Mouse (Mus musculus): ENCODE data around the gene Pilrb1. TPM values are rescaled to one million over a fixed set of nuclear protein-coding genes. Genes with fewer than 3 reads are reported as not detected.
"Not testable (repeated sequence)": the region's sequence is repeated elsewhere in the genome, so short reads cannot be mapped to it uniquely, and the experiment has no call there.

Pilrb1 gene
- polyA plus RNA-seq, 1 experiment from 2014 or later, result 4.3 TPM

DNA sequence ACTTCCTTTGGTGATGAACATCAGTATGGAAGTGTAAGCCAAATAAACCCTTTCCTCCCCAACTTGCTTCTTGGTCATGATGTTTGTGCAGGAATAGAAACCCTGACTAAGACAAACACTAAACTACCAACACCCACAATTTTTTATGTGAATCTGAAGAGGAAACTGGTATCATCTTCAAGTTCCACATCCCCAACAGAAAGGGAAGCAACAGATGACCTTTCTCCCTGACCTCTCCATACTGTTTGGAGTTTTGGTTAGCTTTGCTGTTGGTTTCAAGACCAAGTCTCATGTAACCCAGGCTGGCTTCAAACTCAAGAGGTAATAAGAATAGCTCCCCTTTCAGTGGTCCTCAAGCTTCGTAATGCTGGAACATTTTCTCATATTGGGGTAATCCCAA lies 7.6 kb downstream of the Pilrb1 start:
- not testable (repeated sequence) for H3K27ac ChIP-seq (ENCODE audit: low read depth, low read length); H3K27me3 ChIP-seq (replicated peaks; ENCODE audit: control insufficient read depth, insufficient read depth, low read length); ATAC-seq; H3K4me3 ChIP-seq (ENCODE audit: low read depth, low read length); H3K4me2 ChIP-seq (replicated peaks; ENCODE audit: low read depth); H3K36me3 ChIP-seq (ENCODE audit: control insufficient read depth, insufficient read depth); H3K4me1 ChIP-seq (replicated peaks; ENCODE audit: control insufficient read depth, insufficient read depth, low read length); H3K9ac ChIP-seq (ENCODE audit: low read depth, low read length); H3K9me3 ChIP-seq (ENCODE audit: control insufficient read depth)
- 79% methylated on average over 1 of the region's 1 CpGs for WGBS

GRCm38 (mm10) chr5:137837110-137837509 lies 20.8 kb downstream of the Pilrb1 start:
- not testable (repeated sequence) for H3K4me2 ChIP-seq (replicated peaks; ENCODE audit: low read depth); ATAC-seq; H3K4me3 ChIP-seq (ENCODE audit: low read depth, low read length)

DNA sequence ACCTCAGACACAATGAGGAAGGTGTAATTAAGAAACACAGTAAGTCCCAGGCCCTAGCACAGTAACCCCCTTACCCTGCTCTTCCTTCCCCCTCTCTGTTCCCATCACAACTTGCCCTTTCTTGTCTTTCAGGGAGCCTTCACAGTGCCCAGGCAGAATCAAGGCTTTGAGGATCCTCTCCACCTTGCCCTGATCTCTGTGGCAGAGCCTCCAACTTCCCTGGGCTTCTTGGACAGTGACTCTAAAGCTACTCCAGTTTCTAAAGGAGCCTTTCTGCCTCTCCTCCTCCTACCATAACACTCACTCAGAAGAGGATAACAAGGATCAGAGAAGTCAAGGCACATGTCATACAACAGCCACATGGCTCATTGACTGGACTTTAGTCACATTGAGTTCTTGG lies 21.3 kb downstream of the Pilrb1 start:
- H3K9ac ChIP-seq (ENCODE audit: low read depth, low read length), result no peak overlapping the region
- H3K4me3 ChIP-seq (ENCODE audit: low read depth, low read length), result no peak overlapping the region
- no peak for TF ChIP-seq CTCF (IDR thresholded peaks at IDR 0.05; ENCODE audit: low read depth)
- H3K4me2 ChIP-seq (replicated peaks; ENCODE audit: low read depth), result no peak overlapping the region
- no peaks in the 10 kb centered on the region for H3K9me3 ChIP-seq (ENCODE audit: control insufficient read depth)
- no peak overlapping the region for H3K27ac ChIP-seq (ENCODE audit: low read depth, low read length)
- H3K4me1 ChIP-seq (replicated peaks; ENCODE audit: control insufficient read depth, insufficient read depth, low read length), result no peaks in the 10 kb centered on the region
- no peaks in the 10 kb centered on the region for H3K36me3 ChIP-seq (ENCODE audit: control insufficient read depth, insufficient read depth)
- no peak for ATAC-seq
- no peaks in the 10 kb centered on the region for H3K27me3 ChIP-seq (replicated peaks; ENCODE audit: control insufficient read depth, insufficient read depth, low read length)

More at GRCm38 (mm10) chr5:137837110-137837509, 20.8 kb downstream of the Pilrb1 start:
- not testable (repeated sequence) for H3K36me3 ChIP-seq (ENCODE audit: control insufficient read depth, insufficient read depth); H3K9ac ChIP-seq (ENCODE audit: low read depth, low read length); H3K9me3 ChIP-seq (ENCODE audit: control insufficient read depth); H3K27ac ChIP-seq (ENCODE audit: low read depth, low read length); H3K27me3 ChIP-seq (replicated peaks; ENCODE audit: control insufficient read depth, insufficient read depth, low read length); H3K4me1 ChIP-seq (replicated peaks; ENCODE audit: control insufficient read depth, insufficient read depth, low read length)

GRCm38 (mm10) chr5:137835966-137836520 lies 21.9 kb downstream of the Pilrb1 start, which contains the start of gene Pilra:
Gene Pilra, minus strand, starts transcription at chr5:137836281.
- H3K27me3 ChIP-seq (replicated peaks; ENCODE audit: control insufficient read depth, insufficient read depth, low read length); H3K9ac ChIP-seq (ENCODE audit: low read depth, low read length); H3K27ac ChIP-seq (ENCODE audit: low read depth, low read length); H3K4me2 ChIP-seq (replicated peaks; ENCODE audit: low read depth); H3K4me1 ChIP-seq (replicated peaks; ENCODE audit: control insufficient read depth, insufficient read depth, low read length); H3K36me3 ChIP-seq (ENCODE audit: control insufficient read depth, insufficient read depth); H3K9me3 ChIP-seq (ENCODE audit: control insufficient read depth); ATAC-seq; H3K4me3 ChIP-seq (ENCODE audit: low read depth, low read length): not testable (repeated sequence)
- 45% methylated on average over 2 of the region's 2 CpGs for WGBS

DNA sequence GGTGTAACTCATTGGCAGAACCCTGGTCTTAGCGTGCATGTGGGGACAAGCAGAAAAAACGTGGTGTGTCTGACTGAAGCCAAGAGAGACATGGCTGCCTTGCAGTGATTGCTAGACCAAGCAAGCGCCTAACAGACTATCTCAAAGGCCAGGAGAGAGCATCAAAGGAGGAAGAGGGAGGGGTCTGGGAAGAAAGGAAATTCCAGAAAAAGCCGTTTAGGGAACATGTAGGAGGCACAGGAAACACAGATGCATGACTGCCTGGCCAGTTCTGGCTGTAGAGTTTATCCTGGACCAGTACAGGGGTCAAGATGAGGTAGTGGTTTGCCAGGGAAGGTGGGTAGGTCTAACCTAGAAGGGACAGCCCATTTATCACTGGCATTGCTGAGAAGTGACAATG lies 24.4 kb downstream of the Pilrb1 start:
- H3K27me3 ChIP-seq (replicated peaks; ENCODE audit: control insufficient read depth, insufficient read depth, low read length), result no peaks in the 10 kb centered on the region

DNA sequence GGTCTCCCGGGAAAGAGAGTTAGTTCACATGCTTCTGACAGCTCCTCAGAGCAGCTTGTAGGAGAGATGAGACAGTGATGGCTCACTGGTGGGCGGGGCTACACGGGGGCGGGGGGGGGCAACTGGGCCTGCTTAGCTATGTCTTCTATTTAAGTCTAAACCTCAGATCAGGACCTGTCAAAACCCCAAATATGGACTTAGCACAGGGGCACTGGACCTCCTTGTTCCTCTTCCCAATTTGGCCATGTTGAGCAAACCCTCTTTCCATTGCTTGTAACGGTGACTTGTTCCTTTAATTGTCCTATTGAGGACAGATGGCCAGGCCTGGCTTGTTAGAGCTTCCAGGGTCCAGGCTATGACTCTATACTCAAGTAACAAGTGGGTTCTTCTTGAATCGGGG lies 26.4 kb downstream of the Pilrb1 start:
- no peak for ATAC-seq
- no peak overlapping the region for H3K4me2 ChIP-seq (replicated peaks; ENCODE audit: low read depth)
- no peak for TF ChIP-seq CTCF (IDR thresholded peaks at IDR 0.05; ENCODE audit: low read depth)
- no peaks in the 10 kb centered on the region for H3K36me3 ChIP-seq (ENCODE audit: control insufficient read depth, insufficient read depth)
- 68% methylated on average over 6 of the region's 6 CpGs for whole genome bisulfite sequencing
- H3K9ac ChIP-seq (ENCODE audit: low read depth, low read length), result no peak overlapping the region
- no peaks in the 10 kb centered on the region for H3K27me3 ChIP-seq (replicated peaks; ENCODE audit: control insufficient read depth, insufficient read depth, low read length)
- H3K4me1 ChIP-seq (replicated peaks; ENCODE audit: control insufficient read depth, insufficient read depth, low read length), result no peaks in the 10 kb centered on the region
- no peak overlapping the region for H3K27ac ChIP-seq (ENCODE audit: low read depth, low read length)
- no peak overlapping the region for H3K4me3 ChIP-seq (ENCODE audit: low read depth, low read length)
- H3K9me3 ChIP-seq (ENCODE audit: control insufficient read depth), result no peaks in the 10 kb centered on the region

More for the DNA sequence above, 24.4 kb downstream of the Pilrb1 start:
- Histone ChIP-seq H3K27ac (ENCODE audit: low read depth, low read length) (no peak overlapping the region), H3K9ac (ENCODE audit: low read depth, low read length) (no peak overlapping the region), H3K4me3 (ENCODE audit: low read depth, low read length) (no peak overlapping the region), H3K36me3 (ENCODE audit: control insufficient read depth, insufficient read depth) (no peaks in the 10 kb centered on the region), H3K4me2 (replicated peaks; ENCODE audit: low read depth) (no peak overlapping the region), H3K4me1 (replicated peaks; ENCODE audit: control insufficient read depth, insufficient read depth, low read length) (no peaks in the 10 kb centered on the region), H3K9me3 (ENCODE audit: control insufficient read depth) (no peaks in the 10 kb centered on the region)
- no peak for ATAC-seq
- no peak for TF ChIP-seq CTCF (IDR thresholded peaks at IDR 0.05; ENCODE audit: low read depth)
- 56% methylated on average over 4 of the region's 4 CpGs for WGBS

DNA sequence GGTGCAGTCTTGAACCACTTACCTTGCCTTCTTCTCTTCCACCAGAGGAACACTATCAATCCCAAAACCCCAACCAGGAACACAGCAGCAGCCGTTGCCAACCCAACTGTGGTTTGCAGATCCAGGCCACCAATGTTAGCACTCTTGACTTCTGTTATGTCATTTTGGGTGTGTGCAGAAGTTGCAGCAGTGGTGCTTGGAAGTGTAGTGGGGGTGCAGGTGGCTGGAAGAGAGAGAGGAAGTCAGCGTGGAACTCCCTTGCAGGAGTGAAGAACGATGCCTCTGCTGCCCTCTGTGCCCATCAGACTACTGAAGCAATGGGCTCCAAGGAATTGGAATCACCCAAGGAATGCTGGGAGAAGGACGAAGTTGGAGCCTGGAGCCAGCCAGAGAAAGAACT lies 26.8 kb downstream of the Pilrb1 start:
- H3K4me3 ChIP-seq (ENCODE audit: low read depth, low read length), result no peak overlapping the region
- TF ChIP-seq CTCF (IDR thresholded peaks at IDR 0.05; ENCODE audit: low read depth), result no peak
- H3K36me3 ChIP-seq (ENCODE audit: control insufficient read depth, insufficient read depth), result no peaks in the 10 kb centered on the region
- H3K27me3 ChIP-seq (replicated peaks; ENCODE audit: control insufficient read depth, insufficient read depth, low read length), result no peaks in the 10 kb centered on the region
- no peaks in the 10 kb centered on the region for H3K4me1 ChIP-seq (replicated peaks; ENCODE audit: control insufficient read depth, insufficient read depth, low read length)
- H3K9ac ChIP-seq (ENCODE audit: low read depth, low read length), result no peak overlapping the region
- 79% methylated on average over 4 of the region's 4 CpGs for WGBS
- H3K9me3 ChIP-seq (ENCODE audit: control insufficient read depth), result no peaks in the 10 kb centered on the region
- no peak for ATAC-seq
- no peak overlapping the region for H3K27ac ChIP-seq (ENCODE audit: low read depth, low read length)
- H3K4me2 ChIP-seq (replicated peaks; ENCODE audit: low read depth), result no peak overlapping the region

All from intestine, postnatal 0 days (tissue).